Mouse (Mus musculus): ENCODE results near the gene 2200002J24Rik. TPM values are rescaled to one million over a fixed set of nuclear protein-coding genes. Genes with fewer than 3 reads are reported as not detected.

2200002J24Rik gene
- polyA plus RNA-seq, 1 experiment from 2014 or later: 0.96 TPM

GRCm38 (mm10) chr7:30706214-30706882 is 7.6 kb downstream of the 2200002J24Rik start:
- H3K4me1 ChIP-seq: no peaks in the 10 kb centered on the region
- H3K9me3 ChIP-seq: no peaks in the 10 kb centered on the region
- no peaks in the 10 kb centered on the region for H3K27me3 ChIP-seq
- no peak overlapping the region for H3K4me3 ChIP-seq
- WGBS: 38% methylated on average over 8 of the region's 8 CpGs
- H3K9ac ChIP-seq: no peak overlapping the region
- no peak for ATAC-seq (ENCODE audit: borderline replicate concordance, extremely low read depth, low FRiP score, low TSS enrichment)
- no peak overlapping the region for H3K4me2 ChIP-seq
- H3K36me3 ChIP-seq: no peaks in the 10 kb centered on the region
- no peak overlapping the region for H3K27ac ChIP-seq

DNA sequence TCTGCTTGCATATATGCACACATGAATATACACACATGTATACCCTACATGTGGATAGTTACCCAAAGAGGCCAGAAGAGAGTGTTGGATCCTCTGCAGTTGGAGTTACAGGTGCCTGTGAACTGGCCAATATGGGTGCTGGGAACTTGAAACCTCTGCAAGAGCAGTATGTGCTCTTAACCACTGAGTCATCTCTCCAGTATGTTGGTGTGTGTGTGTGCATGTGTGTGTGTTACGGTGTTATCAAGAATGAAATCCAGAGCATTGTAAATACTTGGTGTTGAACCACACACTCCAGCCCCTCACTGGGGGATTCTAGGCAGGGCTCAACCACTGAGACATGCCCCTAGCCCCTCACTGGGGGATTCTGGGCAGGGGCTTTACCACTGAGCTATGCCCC is 8.7 kb downstream of the 2200002J24Rik start:
- Histone ChIP-seq H3K4me2 (no peak overlapping the region), H3K36me3 (no peaks in the 10 kb centered on the region), H3K9ac (no peak overlapping the region), H3K9me3 (no peaks in the 10 kb centered on the region), H3K27me3 (no peaks in the 10 kb centered on the region), H3K4me3 (no peak overlapping the region), H3K27ac (no peak overlapping the region), H3K4me1 (no peaks in the 10 kb centered on the region)
- no peak for ATAC-seq (ENCODE audit: borderline replicate concordance, extremely low read depth, low FRiP score, low TSS enrichment)
- 63% methylated on average over 1 of the region's 1 CpGs for WGBS

GRCm38 (mm10) chr7:30711942-30712341 is 13.2 kb downstream of the 2200002J24Rik start, which contains the start of gene Atp4a:
TSS of gene Atp4a (plus strand) at chr7:30712209.
- Histone ChIP-seq H3K9me3 (no peaks in the 10 kb centered on the region), H3K36me3 (no peaks in the 10 kb centered on the region), H3K4me3 (no peak within 1 kb of the TSS), H3K27me3 (peaks cover 13% of the 10 kb centered on the region), H3K4me2 (no peak within 1 kb of the TSS), H3K27ac (no peak within 1 kb of the TSS), H3K9ac (no peak within 1 kb of the TSS), H3K4me1 (peaks cover 2% of the 10 kb centered on the region; the same call in 1 of the 2 replicates)
- no peak for ATAC-seq (ENCODE audit: borderline replicate concordance, extremely low read depth, low FRiP score, low TSS enrichment)
- WGBS: 72% methylated on average over 3 of the region's 3 CpGs

DNA sequence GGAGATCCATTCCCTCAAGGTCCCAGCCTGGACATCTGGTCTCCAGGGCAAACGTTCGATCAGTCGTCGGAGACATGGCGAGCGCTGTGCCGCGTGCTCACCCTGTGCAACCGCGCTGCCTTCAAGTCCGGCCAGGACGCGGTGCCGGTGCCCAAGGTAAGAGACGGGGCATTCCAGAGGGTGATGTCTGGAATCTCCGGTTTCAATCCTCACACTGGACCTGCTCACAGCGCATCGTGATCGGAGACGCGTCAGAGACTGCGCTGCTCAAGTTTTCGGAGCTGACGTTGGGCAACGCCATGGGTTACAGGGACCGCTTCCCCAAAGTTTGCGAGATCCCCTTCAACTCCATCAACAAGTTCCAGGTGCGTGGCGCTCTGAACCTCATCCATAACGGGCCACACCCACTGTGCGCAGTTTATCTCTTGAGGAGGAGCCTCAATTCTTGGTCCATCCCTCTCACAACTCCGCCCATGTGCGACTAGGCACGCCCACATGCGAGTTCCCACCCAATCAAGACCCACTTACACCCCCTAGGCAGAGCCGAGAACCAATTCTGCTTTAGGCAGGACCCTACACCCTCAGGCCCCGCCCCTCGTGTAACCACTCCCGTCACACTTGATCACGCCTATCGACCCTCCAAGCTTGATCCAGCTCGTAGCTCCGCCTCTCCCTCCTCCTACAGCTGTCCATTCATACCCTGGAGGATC is 18.4 kb downstream of the 2200002J24Rik start:
- peaks cover 12% of the 10 kb centered on the region for H3K4me1 ChIP-seq
- H3K27ac ChIP-seq: no peak overlapping the region
- peak overlapping the region; percentile 19; the same call in 1 of the 2 replicates for H3K9ac ChIP-seq
- peak overlapping the region; percentile 64 for H3K4me2 ChIP-seq
- ATAC-seq (ENCODE audit: borderline replicate concordance, extremely low read depth, low FRiP score, low TSS enrichment): peak; percentile 94
- 2% methylated on average over 43 of the region's 43 CpGs for WGBS
- H3K36me3 ChIP-seq: no peaks in the 10 kb centered on the region
- H3K9me3 ChIP-seq: no peaks in the 10 kb centered on the region
- peak overlapping the region; percentile 33 for H3K4me3 ChIP-seq
- H3K27me3 ChIP-seq: peaks cover 26% of the 10 kb centered on the region

DNA sequence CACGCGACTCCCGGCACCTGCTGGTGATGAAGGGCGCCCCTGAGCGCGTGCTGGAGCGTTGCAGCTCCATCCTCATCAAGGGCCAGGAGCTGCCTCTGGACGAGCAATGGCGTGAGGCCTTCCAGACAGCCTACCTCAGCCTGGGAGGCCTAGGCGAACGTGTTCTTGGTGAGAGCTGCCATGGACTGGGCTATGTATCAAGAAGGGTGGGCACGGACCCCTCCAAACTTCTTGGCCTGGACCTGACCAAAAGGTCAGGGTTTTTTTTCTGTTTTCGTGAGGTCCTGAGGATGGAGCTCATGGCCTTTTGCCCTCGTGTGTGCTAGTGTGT is 19.0 kb downstream of the 2200002J24Rik start:
- Histone ChIP-seq H3K4me2 (peak overlapping the region; percentile 64), H3K4me1 (peaks cover 12% of the 10 kb centered on the region), H3K27ac (no peak overlapping the region), H3K9me3 (no peaks in the 10 kb centered on the region), H3K27me3 (peaks cover 26% of the 10 kb centered on the region), H3K4me3 (peak overlapping the region; percentile 33), H3K9ac (no peak overlapping the region), H3K36me3 (no peaks in the 10 kb centered on the region)
- WGBS: 11% methylated on average over 14 of the region's 14 CpGs
- no peak for ATAC-seq (ENCODE audit: borderline replicate concordance, extremely low read depth, low FRiP score, low TSS enrichment)

GRCm38 (mm10) chr7:30719669-30720068 is 20.9 kb downstream of the 2200002J24Rik start:
- ATAC-seq (ENCODE audit: borderline replicate concordance, extremely low read depth, low FRiP score, low TSS enrichment): no peak
- H3K36me3 ChIP-seq: no peaks in the 10 kb centered on the region
- no peaks in the 10 kb centered on the region for H3K9me3 ChIP-seq
- H3K4me3 ChIP-seq: no peak overlapping the region
- H3K27ac ChIP-seq: no peak overlapping the region
- H3K9ac ChIP-seq: no peak overlapping the region
- H3K4me2 ChIP-seq: no peak overlapping the region
- WGBS: 86% methylated on average over 5 of the region's 5 CpGs
- peaks cover 12% of the 10 kb centered on the region for H3K4me1 ChIP-seq
- peaks cover 26% of the 10 kb centered on the region for H3K27me3 ChIP-seq

GRCm38 (mm10) chr7:30721286-30721685 is 22.6 kb downstream of the 2200002J24Rik start:
- Histone ChIP-seq H3K4me2 (no peak overlapping the region), H3K9ac (no peak overlapping the region), H3K27ac (no peak overlapping the region), H3K27me3 (peaks cover 19% of the 10 kb centered on the region), H3K9me3 (no peaks in the 10 kb centered on the region), H3K4me1 (peaks cover 12% of the 10 kb centered on the region), H3K36me3 (no peaks in the 10 kb centered on the region), H3K4me3 (no peak overlapping the region)
- no peak for ATAC-seq (ENCODE audit: borderline replicate concordance, extremely low read depth, low FRiP score, low TSS enrichment)
- 82% methylated on average over 7 of the region's 7 CpGs for WGBS

DNA sequence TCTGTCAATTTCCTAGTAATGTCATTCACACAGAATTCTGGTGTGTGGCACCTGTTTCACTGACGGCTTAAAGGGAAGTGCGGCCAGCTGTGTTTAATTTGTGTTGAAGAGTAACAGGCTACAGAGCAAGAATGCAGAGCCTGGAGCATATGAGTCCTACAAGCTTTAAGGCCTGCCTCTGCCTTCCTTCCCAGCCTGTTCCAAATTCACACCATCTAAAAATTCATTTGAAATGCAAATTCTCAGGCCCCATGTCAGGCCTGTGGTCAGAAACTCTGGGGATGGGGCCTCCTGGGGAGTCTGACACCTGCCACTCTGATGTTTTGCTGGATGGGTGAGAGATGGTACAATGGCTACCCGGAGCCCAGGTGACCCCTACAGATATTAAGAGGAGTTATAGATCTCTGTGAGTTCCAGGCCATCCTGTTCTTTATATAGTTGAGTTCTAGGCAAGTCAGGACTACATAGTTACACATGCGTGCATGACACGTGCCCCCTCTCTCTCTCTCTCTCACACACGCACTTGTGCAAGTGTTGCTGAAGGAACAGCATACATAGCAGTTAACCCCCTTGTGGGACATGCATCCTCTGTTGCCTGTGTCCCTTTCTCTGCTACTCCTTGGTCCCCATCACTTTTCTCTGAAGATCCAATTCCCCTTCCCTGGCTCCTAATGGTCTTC is 24.7 kb downstream of the 2200002J24Rik start:
- no peak overlapping the region for H3K9ac ChIP-seq
- WGBS: 57% methylated on average over 6 of the region's 6 CpGs
- no peak for ATAC-seq (ENCODE audit: borderline replicate concordance, extremely low read depth, low FRiP score, low TSS enrichment)
- no peaks in the 10 kb centered on the region for H3K27me3 ChIP-seq
- no peak overlapping the region for H3K4me2 ChIP-seq
- peaks cover 4% of the 10 kb centered on the region; the same call in 1 of the 2 replicates for H3K36me3 ChIP-seq
- peaks cover 5% of the 10 kb centered on the region for H3K4me1 ChIP-seq
- no peaks in the 10 kb centered on the region for H3K9me3 ChIP-seq
- H3K4me3 ChIP-seq: no peak overlapping the region
- H3K27ac ChIP-seq: no peak overlapping the region

GRCm38 (mm10) chr7:30728214-30728613 is 29.5 kb downstream of the 2200002J24Rik start:
- H3K9me3 ChIP-seq: no peaks in the 10 kb centered on the region
- H3K4me2 ChIP-seq: peak overlapping the region; percentile 76
- WGBS: 66% methylated on average over 6 of the region's 6 CpGs
- no peak for ATAC-seq (ENCODE audit: borderline replicate concordance, extremely low read depth, low FRiP score, low TSS enrichment)
- H3K4me1 ChIP-seq: peaks cover 16% of the 10 kb centered on the region
- H3K27ac ChIP-seq: no peak overlapping the region
- no peaks in the 10 kb centered on the region for H3K27me3 ChIP-seq
- peak overlapping the region; percentile 76 for H3K4me3 ChIP-seq
- peak overlapping the region; percentile 81 for H3K9ac ChIP-seq
- peaks cover 9% of the 10 kb centered on the region for H3K36me3 ChIP-seq

DNA sequence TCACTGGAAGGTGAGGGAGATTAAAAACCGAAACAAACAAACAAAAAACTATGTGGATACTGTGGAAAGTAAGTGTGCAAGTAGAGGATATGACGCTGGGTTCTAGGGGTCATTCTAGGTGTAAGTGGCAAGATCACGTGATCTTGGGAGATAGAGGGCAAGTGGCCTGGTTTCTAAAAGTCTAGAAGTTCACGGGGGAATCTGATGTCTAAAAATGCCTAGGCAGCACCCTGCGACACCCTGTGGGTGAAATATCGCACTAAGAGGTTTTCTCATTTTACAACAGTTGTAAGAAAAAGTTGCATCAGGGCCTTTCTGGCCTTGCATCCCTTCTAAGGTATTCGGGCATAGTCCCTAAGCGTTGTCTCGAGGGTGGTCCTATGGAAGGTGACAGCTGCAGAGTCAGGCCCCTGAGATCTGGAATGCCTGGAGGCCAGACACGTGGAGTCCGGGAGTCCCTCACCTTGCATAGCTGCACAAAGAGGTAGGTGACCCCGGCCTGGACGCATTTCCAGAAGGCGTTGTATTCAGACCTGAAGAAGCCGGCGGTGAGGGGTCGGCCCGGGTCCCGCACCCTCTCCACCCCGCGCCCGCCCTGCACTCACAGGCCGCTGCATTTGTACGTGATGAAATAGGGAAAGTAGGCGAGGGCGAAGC is 30.1 kb downstream of the 2200002J24Rik start:
- Histone ChIP-seq H3K4me3 (peak overlapping the region; percentile 76), H3K4me2 (peak overlapping the region; percentile 76), H3K36me3 (peaks cover 9% of the 10 kb centered on the region), H3K4me1 (peaks cover 16% of the 10 kb centered on the region), H3K27me3 (no peaks in the 10 kb centered on the region), H3K9ac (peak overlapping the region; percentile 81), H3K27ac (no peak overlapping the region), H3K9me3 (no peaks in the 10 kb centered on the region)
- 6% methylated on average over 26 of the region's 26 CpGs for WGBS
- ATAC-seq (ENCODE audit: borderline replicate concordance, extremely low read depth, low FRiP score, low TSS enrichment): peak; percentile 43; the same call in 1 of the 2 replicates

- H3K4me2 ChIP-seq: peak within 1 kb of the TSS; percentile 76
- peaks cover 9% of the 10 kb centered on the region for H3K36me3 ChIP-seq
- H3K4me1 ChIP-seq: peaks cover 16% of the 10 kb centered on the region
- no peaks in the 10 kb centered on the region for H3K27me3 ChIP-seq
- WGBS: under 1% methylated on average over 60 of the region's 60 CpGs
- peak within 1 kb of the TSS; percentile 60 for H3K27ac ChIP-seq
- H3K9me3 ChIP-seq: no peaks in the 10 kb centered on the region
- peak within 1 kb of the TSS; percentile 81 for H3K9ac ChIP-seq
- ATAC-seq (ENCODE audit: borderline replicate concordance, extremely low read depth, low FRiP score, low TSS enrichment): peak; percentile 97
- peak within 1 kb of the TSS; percentile 76 for H3K4me3 ChIP-seq
Observed at GRCm38 (mm10) chr7:30729396-30730063, 30.8 kb downstream of the 2200002J24Rik start, which contains the start of gene Tmem147. TSS of gene Tmem147 (minus strand) at chr7:30729540.

All from lung, embryonic 15.5 days (tissue).